Mouse (Mus musculus) heart, postnatal 25 days (tissue): Measurements from ENCODE around the gene Nadk2. TPM values are rescaled to one million over a fixed set of nuclear protein-coding genes. Genes with fewer than 3 reads are reported as not detected.

Source experiments
- DNase-seq: peaks from one replicate; pipeline ENCODE4 v3.0.0; 2022; ENCODE audit warnings: low spot score
- intact Hi-C: fragments of 180-260 bp; cut with DNase I; formaldehyde crosslinking; loops from one replicate; pipeline ENCODE4 v1.15.1; 2025
- total RNA-seq, 2 experiments: library from RNA; stranded (reverse); gene quantifications; 2 replicates each; pipeline ENCODE4 v1.2.3; 2021

Gene Nadk2
- total RNA-seq = 10 to 100 TPM; 53.9 to 54.1 TPM

DNA sequence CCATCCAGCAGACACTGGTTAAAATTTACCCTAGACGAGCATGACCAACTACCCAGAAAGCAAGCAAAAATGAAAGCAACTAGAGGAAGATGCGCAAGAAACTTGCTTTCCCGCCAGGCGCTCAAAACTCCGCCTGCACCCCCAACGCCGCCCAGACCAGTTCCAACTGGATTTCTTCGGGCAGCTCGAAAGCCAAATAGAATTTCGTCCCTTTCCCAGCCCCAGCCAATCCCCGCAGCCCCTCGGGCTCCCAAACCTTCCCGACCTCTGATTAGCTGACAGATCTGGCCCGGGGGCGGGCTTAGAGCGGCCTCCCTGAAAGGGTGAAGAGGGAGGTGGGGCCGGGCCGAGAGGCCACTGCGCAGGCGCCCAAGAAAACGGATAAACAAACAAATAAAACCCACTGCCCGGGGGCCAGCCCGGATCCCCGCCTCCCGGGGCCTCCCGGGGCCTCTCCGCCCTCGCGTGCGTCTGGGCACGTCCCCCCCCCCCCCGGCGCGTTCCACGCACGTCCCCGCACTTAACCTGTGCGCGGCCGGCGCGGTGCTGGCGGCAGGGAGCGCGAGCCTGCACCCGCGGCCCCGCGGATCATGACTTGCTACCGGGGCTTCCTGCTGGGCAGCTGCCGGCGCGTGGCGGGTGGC is at the start of gene Nadk2:
Nadk2 (plus strand) TSS at position 349 of the 644 bp plus-strand sequence.
- DNase-seq = peak; percentile 99
- intact Hi-C loops = loop anchor here (2.0 kb wide), 1 partner anchor 72 kb away; no protein-coding TSS in a partner anchor

DNA sequence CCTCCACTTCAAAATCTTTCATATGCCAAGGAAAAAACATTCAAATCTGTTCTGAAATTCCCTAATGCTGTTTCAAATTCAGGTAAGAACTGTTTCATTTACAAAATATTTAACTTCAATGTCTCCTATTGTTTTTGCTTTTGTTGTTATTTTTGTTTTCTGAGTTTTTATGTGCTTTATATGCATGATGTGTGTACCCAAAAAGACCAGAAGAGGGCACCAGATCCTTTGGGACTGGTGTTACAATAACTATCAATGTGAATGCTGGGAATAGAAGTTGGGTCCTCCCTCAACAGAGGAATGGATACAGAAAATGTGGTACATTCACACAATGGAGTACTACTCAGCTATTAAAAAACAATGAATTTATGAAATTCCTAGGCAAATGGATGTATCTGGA is 15.4 kb upstream of the Nadk2 start:
- no peak for DNase-seq
- intact Hi-C loops = no loop called here

DNA sequence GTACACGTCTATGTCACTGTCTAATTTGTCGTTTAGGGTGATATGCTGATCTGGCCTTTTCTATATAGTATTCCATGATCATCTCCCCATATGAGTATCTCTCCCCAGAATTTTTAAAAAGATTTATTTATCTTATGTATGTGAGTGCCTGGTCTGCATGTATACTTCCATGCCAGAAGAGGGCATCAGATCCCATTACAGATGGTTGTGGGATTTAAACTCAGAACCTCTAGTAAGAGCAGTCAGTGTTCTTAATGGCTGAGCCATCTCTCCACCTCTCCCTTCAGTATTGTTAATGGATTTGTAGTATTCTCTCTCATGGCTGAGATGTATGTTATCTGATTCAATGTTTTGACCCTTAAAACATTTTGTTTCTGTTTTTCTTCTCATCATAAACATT is 11.2 kb upstream of the Nadk2 start:
- intact Hi-C loops = no loop called here
- DNase-seq = no peak

DNA sequence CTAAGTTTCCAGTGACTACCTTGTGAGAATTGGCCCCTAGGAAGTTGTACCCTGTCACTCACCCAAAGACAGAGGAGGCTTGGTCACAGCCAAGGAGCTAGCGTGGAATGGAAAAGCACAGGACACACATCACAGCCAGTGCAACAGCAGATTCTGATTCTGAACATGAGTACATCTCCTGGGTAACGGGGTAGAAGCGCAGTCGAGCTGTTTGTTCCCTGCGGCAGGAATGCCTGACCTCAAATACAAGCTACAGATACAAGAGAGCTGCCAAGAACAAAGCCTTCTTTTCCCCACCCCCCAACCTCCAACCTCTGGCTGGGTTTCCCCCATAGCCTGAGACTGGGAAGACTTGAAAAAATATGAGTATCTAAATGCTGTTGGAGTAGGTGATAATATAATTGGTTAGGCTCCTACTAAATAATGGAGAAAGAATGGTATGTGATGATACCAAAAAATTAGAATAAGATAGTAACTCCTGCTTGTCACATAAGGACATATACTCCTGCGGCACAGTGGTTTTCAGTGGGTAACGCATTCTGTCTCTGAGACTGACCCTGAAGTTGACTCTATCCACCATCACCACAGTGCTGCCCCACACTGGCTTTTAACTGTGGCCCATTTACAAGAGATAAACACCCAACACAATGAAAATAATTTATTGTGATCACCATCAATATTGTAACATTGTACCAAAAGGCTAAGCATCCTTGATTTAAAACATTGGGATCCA is 9.7 kb upstream of the Nadk2 start:
- intact Hi-C loops = no loop called here
- no peak for DNase-seq

DNA sequence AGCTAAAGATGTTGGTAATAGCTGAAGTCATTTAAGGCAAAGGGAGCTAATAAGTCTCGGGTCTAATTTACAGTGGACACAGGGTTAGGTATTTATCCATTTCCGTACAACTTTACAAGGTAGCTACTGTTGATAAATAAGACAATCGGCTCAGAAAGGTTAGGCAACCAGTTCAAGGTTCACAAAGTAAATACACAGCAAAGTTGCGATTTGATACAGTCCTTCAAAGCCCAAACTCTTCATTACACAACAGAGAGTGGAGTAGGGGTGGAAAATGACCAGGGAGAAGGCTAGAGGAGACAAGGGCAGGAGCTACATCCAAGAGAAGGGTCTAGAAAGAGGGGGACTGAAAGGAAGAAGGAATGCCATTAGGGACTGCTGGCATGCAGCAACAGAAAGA is 2.2 kb upstream of the Nadk2 start:
- intact Hi-C loops = no loop called here
- DNase-seq = no peak

DNA sequence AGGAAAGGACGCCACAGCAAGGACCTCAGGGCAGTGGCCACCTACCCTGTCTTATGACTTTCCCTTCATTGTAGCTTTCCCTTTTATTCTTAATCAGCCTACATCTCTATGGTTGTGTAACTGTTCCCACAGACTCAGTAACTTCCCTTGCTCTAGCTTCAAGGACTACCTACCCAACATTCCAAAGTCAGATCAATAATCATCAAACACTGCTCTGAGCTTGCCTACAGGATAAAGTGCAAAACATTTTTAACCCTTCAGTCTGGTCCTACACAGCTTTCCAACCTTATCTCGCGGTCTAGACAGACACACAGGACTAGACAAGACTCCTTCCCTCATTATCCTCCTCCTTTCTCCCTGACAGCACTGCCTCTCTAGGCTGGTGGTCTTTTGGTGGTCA is 707 bp upstream of the Nadk2 start:
- no peak for DNase-seq
- intact Hi-C loops = loop anchor here (2.0 kb wide), 1 partner anchor 72 kb away; no protein-coding TSS in a partner anchor

DNA sequence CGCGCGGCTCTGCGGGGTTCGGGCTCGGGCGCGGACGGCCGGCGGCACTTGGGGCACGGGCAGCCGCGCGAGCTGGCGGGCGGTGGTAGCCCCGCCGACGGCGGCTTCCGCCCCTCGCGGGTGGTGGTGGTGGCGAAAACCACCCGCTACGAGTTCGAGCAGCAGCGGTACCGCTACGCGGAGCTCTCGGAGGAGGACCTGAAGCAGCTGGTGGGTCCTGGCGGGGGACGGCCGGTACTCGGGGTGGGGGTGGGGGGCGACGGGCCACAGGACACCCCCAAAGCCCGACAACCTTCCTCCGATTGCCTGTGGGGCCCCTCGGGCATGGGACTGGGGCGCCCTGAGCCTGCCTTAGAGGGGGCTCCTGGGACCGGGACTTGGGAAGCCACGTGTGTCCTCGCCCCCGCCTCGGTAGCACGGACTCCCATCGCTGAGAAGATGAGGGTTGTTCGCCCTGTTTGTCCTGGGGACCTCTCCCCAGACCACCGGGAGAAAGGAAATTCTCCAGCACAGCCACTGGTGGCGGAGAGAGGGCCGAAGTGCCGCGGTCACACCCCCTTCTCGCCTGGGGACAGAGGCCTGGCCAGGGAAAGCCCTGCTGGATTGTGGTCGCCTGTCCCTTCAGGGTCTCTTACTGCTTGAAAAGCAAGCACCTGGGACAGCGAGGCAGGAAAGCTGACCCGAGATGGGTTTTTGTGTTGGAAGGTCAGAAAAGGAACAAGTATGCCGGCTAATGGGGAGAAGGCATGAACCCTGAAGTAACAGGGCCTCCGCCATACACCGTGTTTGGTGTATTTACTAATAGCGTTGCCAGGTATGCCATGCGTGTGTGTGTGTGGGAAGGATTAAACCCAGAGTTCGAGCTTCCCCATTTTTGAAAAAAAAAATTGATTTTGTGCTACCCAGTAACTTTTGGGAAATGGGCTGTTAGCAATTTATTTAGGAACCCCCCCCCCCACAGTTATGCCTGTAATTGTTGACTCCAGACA is 790 bp downstream of the Nadk2 start:
- intact Hi-C loops = loop anchor here (2.0 kb wide), 1 partner anchor 71 kb away; no protein-coding TSS in a partner anchor
- DNase-seq = no peak

DNA sequence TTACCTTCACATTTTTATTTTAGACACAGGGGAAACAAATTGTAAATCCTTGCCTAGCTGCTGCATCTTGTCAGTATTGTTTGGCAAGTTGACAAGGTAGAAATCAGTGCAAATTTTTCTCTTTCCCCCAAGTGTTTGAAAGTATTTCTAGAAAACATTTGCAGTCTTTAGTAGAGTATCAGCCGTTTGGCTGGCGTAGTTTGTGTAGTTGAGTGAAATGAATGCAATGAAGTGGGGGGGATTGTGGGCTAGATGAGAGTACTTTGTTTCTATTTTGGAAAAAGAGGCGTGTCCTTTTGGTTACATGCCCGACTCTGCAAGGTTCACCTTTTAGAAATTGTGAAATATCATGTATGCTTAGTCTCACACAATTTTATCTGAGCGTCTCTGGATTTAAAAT is 1.6 kb downstream of the Nadk2 start:
- DNase-seq = no peak
- intact Hi-C loops = no loop called here

DNA sequence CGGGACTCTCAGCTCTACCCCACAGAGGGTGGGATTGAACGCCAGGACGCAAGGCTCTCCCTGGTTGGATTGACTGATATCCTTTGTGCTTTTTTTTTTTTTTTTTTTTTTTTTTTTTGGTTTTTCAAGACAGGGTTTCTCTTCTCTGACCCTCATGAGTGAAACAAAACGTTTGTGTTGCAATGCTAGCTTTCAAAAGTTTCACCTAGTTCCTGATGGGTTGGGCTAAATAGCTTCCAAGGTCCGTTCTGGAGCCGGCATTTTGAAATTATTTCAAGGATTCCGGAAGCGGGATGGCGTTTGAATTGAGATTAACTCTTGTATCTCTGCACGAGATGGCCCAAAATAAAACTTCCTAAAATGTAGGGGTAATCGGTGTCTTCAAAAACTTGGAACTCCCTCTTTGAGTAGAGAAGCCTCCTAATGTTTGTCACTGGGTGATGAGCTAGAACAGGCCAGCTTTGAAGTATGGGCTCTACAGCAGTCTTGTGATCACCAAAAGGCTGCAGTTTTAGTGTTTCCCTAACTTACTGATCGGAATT is 2.1 kb downstream of the Nadk2 start:
- intact Hi-C loops = no loop called here
- no peak for DNase-seq

DNA sequence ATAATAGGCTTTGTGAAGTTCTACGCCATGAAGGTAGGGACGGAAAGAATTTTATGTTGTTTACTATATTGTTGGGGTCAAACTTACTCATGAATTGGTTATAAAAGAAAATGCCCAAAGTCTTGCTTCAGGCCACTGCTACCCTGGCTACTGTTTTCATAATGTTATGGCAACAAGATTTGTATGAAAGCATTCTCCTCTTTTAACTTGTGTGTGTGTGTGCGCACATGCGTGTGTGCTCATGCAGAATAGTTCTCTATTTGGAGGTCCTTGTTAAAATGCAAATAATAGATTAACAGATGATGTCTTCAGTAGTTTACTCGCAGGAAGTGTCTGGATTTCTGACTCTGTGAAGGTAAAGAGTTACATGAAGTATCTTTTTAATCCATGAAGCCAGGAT is 2.6 kb downstream of the Nadk2 start:
- intact Hi-C loops = no loop called here
- no peak for DNase-seq

DNA sequence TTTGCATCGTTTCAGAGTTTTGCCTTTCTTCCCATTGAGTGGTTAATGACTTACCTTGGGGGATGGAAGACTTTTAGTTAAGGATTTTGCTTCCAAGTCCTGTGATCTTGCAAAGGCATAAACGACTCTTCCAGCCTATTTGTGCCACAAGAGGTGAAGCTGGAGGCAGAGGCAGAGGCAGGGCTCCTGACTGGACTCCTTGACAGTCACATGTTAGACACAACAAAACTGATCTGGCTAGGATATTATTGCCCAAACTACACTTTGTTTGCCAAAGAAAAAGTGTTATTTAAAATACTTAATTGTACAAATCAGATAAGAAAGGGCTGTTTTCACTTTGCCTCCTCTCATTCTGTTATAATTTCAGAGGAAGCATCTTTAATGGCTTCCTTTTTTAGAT is 3.1 kb downstream of the Nadk2 start:
- intact Hi-C loops = no loop called here
- DNase-seq = no peak

DNA sequence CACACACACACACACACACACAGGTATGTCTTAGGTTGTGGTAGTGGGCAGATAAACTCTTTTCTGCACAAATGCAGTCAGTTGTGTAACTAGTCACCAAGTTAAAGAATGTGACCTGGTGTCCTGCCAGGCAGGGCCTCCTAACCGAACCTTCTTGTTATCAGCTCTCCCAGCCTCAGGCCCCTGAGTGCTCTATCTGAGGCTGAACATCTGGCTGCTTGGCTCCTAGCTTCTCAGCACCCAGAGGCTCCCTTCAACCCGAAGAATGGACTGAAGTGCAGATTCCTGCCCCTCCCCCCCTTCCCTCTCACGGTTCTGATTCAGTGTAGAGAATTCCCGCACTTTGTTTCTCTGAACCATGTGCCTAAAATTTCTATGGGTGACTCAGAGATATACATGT is 3.6 kb downstream of the Nadk2 start:
- DNase-seq = no peak
- intact Hi-C loops = no loop called here

DNA sequence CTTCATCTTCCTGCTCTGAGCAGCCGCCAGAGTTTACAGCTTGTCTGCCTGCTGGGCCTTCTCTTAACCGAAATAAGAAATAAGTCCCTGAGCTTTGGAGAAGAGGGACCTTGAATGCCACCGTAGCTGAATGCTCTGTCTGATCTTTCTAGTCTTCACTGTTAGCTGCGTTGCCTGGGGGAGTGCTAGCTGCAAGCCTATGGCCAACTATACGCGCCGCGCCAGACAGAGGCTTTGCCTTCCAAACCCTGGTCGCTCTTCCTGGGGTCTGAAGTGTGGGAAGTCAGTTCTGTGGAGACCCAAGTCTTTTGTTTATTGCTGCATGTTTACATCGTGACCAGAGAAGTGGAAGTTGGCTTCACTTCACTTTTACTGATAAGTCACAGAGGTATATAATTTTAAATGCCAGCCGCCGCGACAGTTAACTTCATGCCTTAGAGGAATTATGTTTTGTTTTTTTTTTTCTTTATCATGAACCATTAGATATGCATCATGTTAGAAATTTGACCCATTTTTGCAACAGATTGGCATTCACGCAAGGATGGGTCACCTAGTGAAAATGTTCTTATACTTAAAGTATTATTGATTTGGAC is 4.6 kb downstream of the Nadk2 start:
- intact Hi-C loops = no loop called here
- DNase-seq = no peak

DNA sequence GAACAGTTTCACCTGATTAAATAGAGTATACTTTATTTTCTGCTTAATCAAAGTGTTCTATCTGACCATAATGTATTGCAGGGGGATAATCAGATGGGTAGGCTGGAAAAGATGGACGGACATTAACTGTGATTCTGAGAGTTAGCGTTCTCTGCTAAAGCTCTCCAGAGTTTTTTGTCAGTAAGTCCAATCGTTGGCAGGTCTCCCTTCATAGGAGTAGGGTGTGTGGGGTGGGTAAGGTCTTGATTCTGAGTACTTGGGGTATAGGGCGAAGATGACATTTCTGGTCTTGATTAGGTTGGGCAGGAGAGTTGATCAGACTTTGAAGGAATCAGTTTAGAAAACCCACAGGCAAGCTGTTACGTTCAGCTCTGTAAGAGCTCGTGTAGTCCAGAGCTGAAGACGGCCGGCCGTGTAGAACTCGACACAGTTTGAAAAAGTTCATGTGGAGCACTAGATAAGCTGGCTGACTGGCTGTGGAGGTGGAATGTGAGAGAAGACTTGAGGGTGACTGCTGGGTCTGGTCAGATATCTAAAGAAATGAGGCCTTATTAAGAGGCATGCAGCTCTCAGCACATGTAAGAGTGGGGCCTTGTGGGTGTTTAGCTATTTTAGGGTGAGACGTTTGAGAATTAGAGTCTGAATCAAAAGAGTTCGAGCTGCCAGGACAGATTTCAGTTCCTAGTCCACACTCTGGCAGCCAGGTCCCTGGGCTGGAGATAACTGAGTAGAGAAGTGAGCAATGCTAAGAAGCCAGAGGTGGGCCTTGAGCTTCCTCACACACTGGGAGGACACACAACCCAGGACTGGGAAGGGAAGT is 7.6 kb downstream of the Nadk2 start:
- DNase-seq = no peak
- intact Hi-C loops = no loop called here

DNA sequence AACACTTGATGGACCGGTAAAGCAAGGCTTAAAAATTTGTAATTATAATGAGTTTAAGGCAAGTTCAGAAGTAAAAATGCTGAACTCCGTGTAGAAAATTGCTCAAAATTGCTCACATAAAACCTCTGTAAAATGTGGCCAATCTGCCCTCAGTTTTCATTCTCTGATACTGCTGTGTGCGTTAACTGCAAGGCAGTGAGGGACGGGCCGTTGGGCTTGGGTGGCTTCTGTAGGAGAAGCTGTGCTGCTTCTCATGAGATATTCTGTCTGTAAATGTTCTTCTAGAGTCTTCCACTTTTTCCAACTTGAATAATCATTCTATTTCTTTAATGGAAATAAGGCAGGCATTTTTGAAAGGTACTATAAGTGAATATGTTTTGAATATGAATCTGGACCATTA is 8.6 kb downstream of the Nadk2 start:
- intact Hi-C loops = no loop called here
- DNase-seq = no peak

DNA sequence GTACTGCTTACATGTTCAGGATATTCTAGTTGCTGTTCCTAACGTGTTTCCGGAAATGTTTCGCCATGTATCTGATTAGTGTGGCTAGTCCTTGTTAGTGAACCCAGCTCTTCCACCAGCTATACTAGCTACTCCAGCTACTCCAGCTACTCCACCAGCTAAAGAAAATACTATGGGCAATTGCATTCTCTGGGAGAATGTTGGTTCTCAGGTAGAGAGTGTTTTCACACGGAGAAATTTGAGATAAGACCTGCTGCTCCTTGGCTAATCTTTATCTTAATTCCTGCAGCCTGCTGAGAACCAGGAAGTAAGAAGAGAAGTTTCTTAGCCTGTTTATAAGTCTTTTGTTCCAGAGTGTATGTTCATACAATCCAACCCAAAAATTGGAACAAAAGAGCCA is 9.1 kb downstream of the Nadk2 start:
- intact Hi-C loops = no loop called here
- no peak for DNase-seq

DNA sequence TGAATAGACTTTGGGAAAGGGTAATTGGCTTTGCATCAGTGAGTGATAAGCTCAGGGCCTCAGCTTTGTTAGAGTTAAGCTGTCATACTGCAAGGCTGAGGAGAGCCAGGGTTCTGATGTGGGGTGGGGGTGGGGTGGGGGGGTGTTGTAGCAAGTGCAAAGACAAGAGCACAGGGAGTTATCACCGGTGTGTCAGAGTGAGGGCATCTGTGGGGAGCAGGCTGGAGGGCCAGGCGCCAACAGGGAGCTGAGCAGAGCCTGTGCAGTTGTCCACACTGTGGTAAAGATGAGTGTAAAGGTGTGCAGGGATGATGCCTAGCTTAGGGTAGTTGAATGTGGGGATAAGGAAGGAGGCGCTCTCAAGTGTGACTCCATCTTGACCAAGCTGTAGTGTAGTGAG is 10.2 kb downstream of the Nadk2 start:
- no peak for DNase-seq
- intact Hi-C loops = no loop called here

DNA sequence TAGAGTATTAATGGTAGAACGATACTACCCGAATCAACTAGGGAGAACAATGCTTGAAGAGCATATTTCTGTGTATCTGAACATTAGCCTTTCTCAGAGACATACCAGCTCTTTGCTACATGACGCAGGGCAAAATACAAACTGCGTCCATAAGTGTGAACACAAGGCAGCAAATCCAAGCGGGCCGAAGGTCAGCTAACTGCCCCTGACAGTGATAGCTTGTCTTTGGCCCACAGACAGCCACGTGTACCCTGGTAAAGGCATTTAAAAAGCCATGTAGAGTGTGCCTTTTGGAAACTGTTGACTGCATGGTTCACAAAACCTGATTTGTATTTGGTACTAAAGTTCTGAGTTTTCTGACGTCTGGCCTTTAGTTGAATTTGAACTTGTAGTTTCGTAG is 11.7 kb downstream of the Nadk2 start:
- no peak for DNase-seq
- intact Hi-C loops = no loop called here

DNA sequence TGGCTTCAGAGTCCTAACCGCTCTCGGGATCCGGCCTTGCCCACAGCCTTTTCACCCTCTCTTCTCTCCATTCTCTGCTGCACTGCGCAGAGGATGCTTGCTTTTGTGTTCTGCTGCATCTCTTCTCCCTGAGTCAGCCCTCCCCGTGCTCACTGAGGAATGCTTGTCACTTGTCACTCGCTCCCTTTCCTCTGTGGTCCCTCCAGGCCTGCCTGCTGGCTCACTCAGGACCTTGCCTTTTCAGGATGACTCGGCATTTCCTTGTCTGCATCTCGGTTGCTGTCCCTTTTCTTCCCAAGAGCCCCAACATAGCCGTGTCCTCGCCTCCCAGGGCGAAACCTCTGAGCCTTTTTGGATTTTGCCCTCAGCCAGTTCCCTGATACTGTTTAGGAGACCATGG is 15.8 kb downstream of the Nadk2 start:
- intact Hi-C loops = no loop called here
- no peak for DNase-seq
